Mouse (Mus musculus) kidney, embryonic 14.5 days (tissue): ENCODE measurements around the gene Col4a1. TPM values are rescaled to one million over a fixed set of nuclear protein-coding genes. Genes with fewer than 3 reads are reported as not detected.

ENCODE experiments used
- ATAC-seq: fragments of 200-750 bp; cut with Nextera tagmentation; 2 replicates; pipeline ENCODE4 v1.8.0; 2017; ENCODE audit warnings: moderate number of reproducible peaks, mild to moderate bottlenecking, moderate TSS enrichment, moderate library complexity; ENCODE audit not compliant: low FRiP score, low TSS enrichment
- H3K27ac ChIP-seq: fragments of 300-500 bp; sonication (generic); 2 replicates; pipeline ENCODE4 v1.5.1; 2014; ENCODE audit warnings: low read depth, mild to moderate bottlenecking, low read length, moderate library complexity, mixed read lengths
- H3K27me3 ChIP-seq: fragments of 300-500 bp; sonication (generic); 2 replicates; pipeline ENCODE4 v1.6.1; 2014; ENCODE audit warnings: mild to moderate bottlenecking, low read length; ENCODE audit not compliant: control insufficient read depth, insufficient read depth
- H3K36me3 ChIP-seq: fragments of 300-500 bp; sonication (generic); 2 replicates; pipeline ENCODE4 v1.6.1; 2014; ENCODE audit warnings: low read length, mixed read lengths; ENCODE audit not compliant: control insufficient read depth, insufficient read depth
- H3K4me1 ChIP-seq: fragments of 300-500 bp; sonication (generic); 2 replicates; pipeline ENCODE4 v1.6.1; 2014; ENCODE audit warnings: low read length, mixed read lengths; ENCODE audit not compliant: control insufficient read depth, insufficient read depth
- H3K4me2 ChIP-seq: fragments of 300-500 bp; sonication (generic); replicated peaks from 2 replicates; pipeline ENCODE4 v1.6.1; 2014; ENCODE audit warnings: low read depth, mild to moderate bottlenecking, low read length
- H3K4me3 ChIP-seq: fragments of 300-500 bp; sonication (generic); 2 replicates; pipeline ENCODE4 v1.5.1; 2014; ENCODE audit warnings: mild to moderate bottlenecking, low read length
- H3K9ac ChIP-seq: fragments of 300-500 bp; sonication (generic); 2 replicates; pipeline ENCODE4 v1.6.1; 2014; ENCODE audit warnings: low read depth, mild to moderate bottlenecking, low read length, moderate library complexity
- H3K9me3 ChIP-seq: fragments of 300-500 bp; sonication (generic); 2 replicates; pipeline ENCODE4 v1.6.1; 2016; ENCODE audit warnings: low read length; ENCODE audit not compliant: control insufficient read depth
- WGBS: fragments of 180-500 bp; shearing (Covaris S2); extraction: QIAGEN DNeasy Blood & Tissue Kit; methylation state at CpG from one replicate; pipeline ENCODE4 v1.1.7; 2014; 5-methylcytosine and 5-hydroxymethylcytosine counted together
- polyA plus RNA-seq: library from polyadenylated mRNA; unstranded; fragments of >200 nt; fragmentation: Nextera tagmentation; extraction: Ambion mirVana; gene quantifications from 2 replicates; pipeline ENCODE4 v1.2.1, GENCODE M21; 2014

Col4a1 gene
- polyA plus RNA-seq, 1 experiment from 2014 or later = 322 TPM

DNA sequence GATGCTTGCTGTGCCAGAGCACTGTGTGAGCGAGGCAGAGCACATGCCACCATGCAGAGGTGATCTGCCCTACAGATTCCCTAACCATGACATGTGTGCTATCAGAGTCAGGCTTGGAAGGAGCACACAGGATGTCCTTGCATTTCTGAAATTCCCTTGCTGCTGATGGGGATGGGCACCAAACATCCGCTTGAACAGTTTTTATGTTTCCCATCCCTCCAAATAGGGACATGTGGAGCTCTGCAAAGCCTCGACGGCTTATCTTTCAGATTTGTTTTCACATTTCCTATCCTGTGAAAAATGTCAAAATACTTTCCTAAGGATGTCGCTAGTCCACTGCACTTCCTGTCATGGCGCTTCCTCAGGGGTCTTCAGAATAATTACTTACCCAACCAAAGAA lies 40.4 kb downstream of the Col4a1 start:
- H3K4me3 ChIP-seq = no peak overlapping the region
- peaks cover 1% of the 10 kb centered on the region; the same call in 1 of the 2 replicates for H3K36me3 ChIP-seq
- 0 out of 2 replicates have a peak, but pooled peaks cover 10% of the 10 kb centered on the region for H3K4me1 ChIP-seq
- no peak overlapping the region for H3K27ac ChIP-seq
- 70% methylated on average over 6 of the region's 6 CpGs for whole genome bisulfite sequencing
- no peaks in the 10 kb centered on the region for H3K27me3 ChIP-seq
- H3K9ac ChIP-seq = no peak overlapping the region
- ATAC-seq = 0 out of 2 replicates have a peak, but pooled peaks have one; percentile 32
- no peak overlapping the region for H3K4me2 ChIP-seq
- H3K9me3 ChIP-seq = no peaks in the 10 kb centered on the region

DNA sequence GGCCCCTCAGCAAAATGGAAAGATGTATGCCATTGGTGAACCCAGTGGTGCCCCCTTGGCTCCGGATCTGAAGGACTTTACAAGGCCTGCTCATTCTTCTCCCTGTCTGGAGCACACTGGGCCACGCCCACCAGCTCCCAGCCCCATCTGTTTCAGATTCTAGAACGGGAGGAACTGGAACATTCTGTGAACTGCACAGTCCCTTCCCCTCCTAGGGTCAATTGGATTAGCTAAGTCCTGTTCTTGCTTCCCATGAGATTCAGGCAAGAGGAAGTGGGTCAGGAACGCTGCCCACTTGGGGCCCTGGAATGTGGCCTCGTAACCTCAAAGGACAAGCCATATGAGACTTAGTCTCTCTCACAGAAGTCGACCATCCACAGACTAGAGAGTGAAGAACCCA lies 41.8 kb downstream of the Col4a1 start:
- peaks cover 12% of the 10 kb centered on the region; the same call in 1 of the 2 replicates for H3K36me3 ChIP-seq
- H3K27ac ChIP-seq = no peak overlapping the region
- no peaks in the 10 kb centered on the region for H3K9me3 ChIP-seq
- 63% methylated on average over 6 of the region's 6 CpGs for WGBS
- H3K27me3 ChIP-seq = no peaks in the 10 kb centered on the region
- H3K4me3 ChIP-seq = no peak overlapping the region
- no peak for ATAC-seq
- 0 out of 2 replicates have a peak, but pooled peaks cover 10% of the 10 kb centered on the region for H3K4me1 ChIP-seq
- no peak overlapping the region for H3K4me2 ChIP-seq
- no peak overlapping the region for H3K9ac ChIP-seq

DNA sequence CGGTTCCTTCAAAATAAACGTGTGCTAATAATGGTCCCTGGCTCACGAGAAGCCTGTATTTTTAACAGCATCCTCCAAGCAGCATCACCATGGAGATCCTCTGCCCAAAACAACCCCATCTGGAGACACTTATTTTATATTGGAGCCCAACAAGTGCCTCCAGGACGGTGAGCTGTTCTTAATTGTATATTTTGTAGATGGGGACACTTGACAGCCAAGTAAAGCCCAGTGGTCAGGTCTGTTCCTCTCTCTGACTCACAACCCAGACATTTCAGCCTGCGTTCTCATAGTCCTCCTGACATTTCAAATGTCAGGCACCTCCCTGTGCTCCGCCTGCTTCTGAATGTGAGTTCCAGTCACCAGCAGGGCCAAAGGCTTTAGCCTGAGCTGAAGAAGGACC lies 43.9 kb downstream of the Col4a1 start:
- no peak for ATAC-seq
- Histone ChIP-seq H3K9ac (no peak overlapping the region), H3K4me2 (no peak overlapping the region), H3K9me3 (no peaks in the 10 kb centered on the region), H3K36me3 (peaks cover 16% of the 10 kb centered on the region; the same call in 1 of the 2 replicates), H3K27ac (no peak overlapping the region), H3K4me3 (no peak overlapping the region), H3K27me3 (no peaks in the 10 kb centered on the region), H3K4me1 (0 out of 2 replicates have a peak, but pooled peaks cover 9% of the 10 kb centered on the region)
- 78% methylated on average over 6 of the region's 6 CpGs for whole genome bisulfite sequencing

DNA sequence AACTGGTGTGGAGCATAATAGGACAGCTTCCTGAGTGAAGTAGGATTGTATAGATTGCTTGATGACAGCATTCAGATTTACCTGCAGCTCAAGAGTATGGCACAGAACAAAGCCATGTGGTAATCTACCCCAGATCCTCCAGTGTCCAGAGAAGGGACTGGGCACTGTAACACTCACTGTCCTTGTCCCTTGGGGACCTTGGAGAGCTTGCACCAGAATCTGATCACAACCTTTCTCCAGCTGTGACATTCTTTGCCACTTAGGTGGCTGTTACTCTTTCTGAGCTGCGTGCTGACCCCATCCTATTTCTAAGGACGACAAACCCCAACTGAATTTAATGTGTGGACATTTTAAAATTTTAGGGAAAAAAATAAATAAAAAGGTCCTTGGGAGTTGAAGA lies 46.2 kb downstream of the Col4a1 start:
- Histone ChIP-seq H3K4me1 (peaks cover 23% of the 10 kb centered on the region; the same call in 1 of the 2 replicates), H3K36me3 (peaks cover 16% of the 10 kb centered on the region; the same call in 1 of the 2 replicates), H3K4me3 (no peak overlapping the region), H3K4me2 (no peak overlapping the region), H3K27me3 (no peaks in the 10 kb centered on the region), H3K9me3 (no peaks in the 10 kb centered on the region), H3K9ac (no peak overlapping the region), H3K27ac (no peak overlapping the region)
- ATAC-seq = no peak
- 88% methylated on average over 2 of the region's 2 CpGs for WGBS

DNA sequence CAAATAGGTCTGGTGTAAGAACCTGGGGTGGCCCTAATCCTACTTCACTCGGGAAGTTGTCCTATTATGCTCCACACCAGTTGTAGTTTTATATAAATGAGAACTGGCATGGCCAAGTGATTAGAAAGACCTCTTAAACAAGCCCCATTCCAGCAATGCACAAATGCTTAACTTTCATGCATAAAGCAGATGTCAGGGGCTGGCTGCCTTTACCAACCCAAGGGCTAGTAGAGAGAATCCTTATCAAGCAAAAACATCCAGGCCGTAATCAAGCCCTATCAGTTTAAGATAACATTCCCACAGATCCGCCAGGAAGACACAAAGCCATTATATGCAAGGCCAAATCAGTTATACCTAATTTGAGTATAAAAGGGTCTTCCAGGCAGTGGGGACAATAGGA lies 46.7 kb downstream of the Col4a1 start:
- no peak overlapping the region for H3K9ac ChIP-seq
- H3K9me3 ChIP-seq = no peaks in the 10 kb centered on the region
- WGBS = 86% methylated on average over 3 of the region's 3 CpGs
- no peaks in the 10 kb centered on the region for H3K27me3 ChIP-seq
- peaks cover 28% of the 10 kb centered on the region; the same call in 1 of the 2 replicates for H3K4me1 ChIP-seq
- H3K4me2 ChIP-seq = no peak overlapping the region
- no peak for ATAC-seq
- H3K4me3 ChIP-seq = no peak overlapping the region
- H3K36me3 ChIP-seq = peaks cover 16% of the 10 kb centered on the region; the same call in 1 of the 2 replicates
- no peak overlapping the region for H3K27ac ChIP-seq

DNA sequence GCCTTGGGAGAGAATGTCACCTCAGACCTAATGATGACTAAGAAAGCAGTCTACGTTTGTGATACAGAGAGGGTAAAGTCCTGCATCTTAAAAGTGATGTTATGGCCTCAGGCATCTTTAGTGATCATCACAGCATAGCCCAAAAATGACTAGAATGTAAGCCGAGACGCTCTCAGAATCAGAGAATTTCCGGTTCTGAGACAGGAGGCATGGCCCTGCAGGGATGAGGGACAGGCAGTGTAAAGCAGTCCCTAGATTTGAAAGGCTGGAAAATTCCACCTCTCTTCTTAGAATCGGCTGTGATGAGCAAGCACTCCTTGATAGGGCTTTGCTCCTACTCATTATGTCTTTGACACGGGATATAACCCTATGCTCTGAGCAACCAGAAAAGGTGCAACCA lies 48.8 kb downstream of the Col4a1 start:
- no peaks in the 10 kb centered on the region for H3K27me3 ChIP-seq
- H3K36me3 ChIP-seq = peaks cover 16% of the 10 kb centered on the region; the same call in 1 of the 2 replicates
- H3K27ac ChIP-seq = no peak overlapping the region
- H3K4me3 ChIP-seq = no peak overlapping the region
- H3K9ac ChIP-seq = no peak overlapping the region
- H3K9me3 ChIP-seq = no peaks in the 10 kb centered on the region
- WGBS = 75% methylated on average over 6 of the region's 6 CpGs
- H3K4me2 ChIP-seq = no peak overlapping the region
- no peak for ATAC-seq
- peaks cover 40% of the 10 kb centered on the region for H3K4me1 ChIP-seq

DNA sequence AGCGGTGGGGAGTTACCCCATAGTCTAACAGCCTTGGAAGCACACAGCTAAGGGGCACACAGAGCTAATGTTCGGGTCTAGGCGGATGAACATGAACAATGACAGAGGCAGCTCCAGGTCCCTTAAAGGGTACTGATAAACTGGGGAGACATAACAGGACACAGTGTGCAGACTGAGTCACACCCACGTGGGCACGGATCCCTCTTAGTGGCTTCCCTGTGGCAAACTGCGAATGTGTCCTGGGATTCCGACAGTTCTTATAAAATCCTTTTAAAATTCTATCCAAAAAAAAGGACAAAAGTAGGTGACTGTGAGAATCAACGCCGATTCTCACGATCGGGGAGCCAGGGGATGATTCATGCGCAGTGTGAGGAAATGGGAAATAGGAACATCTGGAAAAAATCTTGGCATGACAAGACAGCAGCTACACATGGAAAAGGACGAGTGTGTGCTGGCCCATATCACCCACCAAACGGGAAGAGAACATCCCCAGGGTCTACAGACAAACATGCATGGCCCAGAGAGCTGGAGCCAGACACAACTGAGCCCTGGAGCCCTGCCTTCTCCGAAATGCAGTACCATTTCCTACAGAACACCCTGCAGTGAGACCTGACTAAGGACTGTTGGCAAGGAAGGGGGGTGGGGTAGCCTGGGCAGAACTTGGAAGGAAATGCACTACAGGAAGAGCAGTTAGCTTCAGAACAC lies 50.4 kb downstream of the Col4a1 start:
- H3K4me1 ChIP-seq = peaks cover 56% of the 10 kb centered on the region

DNA sequence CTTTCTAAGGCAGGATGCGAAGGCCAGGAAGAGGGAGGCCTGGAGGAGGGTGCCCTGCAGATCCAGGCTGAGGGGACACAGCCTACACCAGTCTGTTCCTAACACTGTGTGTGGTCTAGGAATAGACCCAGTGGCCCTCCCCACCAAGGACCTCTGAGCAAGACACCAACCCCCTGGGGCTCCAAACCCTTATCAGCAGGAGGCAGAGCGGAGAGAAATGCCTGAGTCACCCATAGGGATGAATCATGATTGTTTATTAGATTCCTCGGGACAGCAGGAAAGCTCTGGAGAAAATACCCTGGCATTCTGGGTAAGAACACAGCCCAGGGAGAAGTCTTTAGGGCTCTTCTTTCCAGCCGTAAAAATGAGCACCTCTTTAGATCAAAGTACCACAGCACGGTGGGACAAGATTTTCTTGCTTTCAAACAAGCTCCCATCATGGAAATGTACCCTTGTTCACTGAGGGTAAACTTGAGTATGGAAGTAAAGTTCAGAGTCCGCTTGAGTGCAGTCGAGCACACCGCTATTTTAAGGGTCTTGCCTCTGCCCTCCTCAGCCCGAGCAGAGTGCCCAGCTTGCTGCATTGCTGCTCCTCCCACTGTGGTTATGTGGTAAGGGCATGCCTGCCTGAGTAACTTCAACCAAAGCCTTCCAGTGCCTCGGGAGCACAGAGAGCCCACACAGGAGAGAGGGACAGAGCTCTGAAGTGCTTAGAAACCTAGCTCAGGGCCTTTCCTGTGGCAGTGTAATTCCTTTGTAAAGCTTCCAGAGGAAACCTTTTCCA lies 52.6 kb downstream of the Col4a1 start:
- WGBS = 12% methylated on average over 10 of the region's 10 CpGs
- Histone ChIP-seq H3K36me3 (peaks cover 4% of the 10 kb centered on the region; the same call in 1 of the 2 replicates), H3K27me3 (no peaks in the 10 kb centered on the region), H3K27ac (peak overlapping the region; percentile 75), H3K4me1 (peaks cover 72% of the 10 kb centered on the region), H3K4me2 (0 out of 2 replicates have a peak overlapping the region, but pooled peaks have one; percentile 4), H3K4me3 (no peak overlapping the region), H3K9ac (peak overlapping the region; percentile 28; the same call in 1 of the 2 replicates), H3K9me3 (no peaks in the 10 kb centered on the region)
- ATAC-seq = peak; percentile 59

More for the DNA sequence above, 50.4 kb downstream of the Col4a1 start:
- Histone ChIP-seq H3K36me3 (peaks cover 14% of the 10 kb centered on the region; the same call in 1 of the 2 replicates), H3K27ac (no peak overlapping the region), H3K4me2 (no peak overlapping the region), H3K9me3 (no peaks in the 10 kb centered on the region), H3K9ac (no peak overlapping the region), H3K27me3 (no peaks in the 10 kb centered on the region), H3K4me3 (no peak overlapping the region)
- no peak for ATAC-seq
- WGBS = 77% methylated on average over 15 of the region's 15 CpGs
